Mouse (Mus musculus) spleen, postnatal 14 days (tissue): ENCODE results near the gene Epha7.

ENCODE experiments used
- DNase-seq, 2 experiments: peaks; one replicate each; pipeline ENCODE4 v3.0.0; 2021 to 2022; ENCODE audit warnings: low spot score in 2 of 2

Gene Epha7

GRCm38 (mm10) chr4:28899783-28900182, 86.9 kb downstream of the Epha7 start:
- no peak for DNase-seq

GRCm38 (mm10) chr4:28901496-28901895, 88.6 kb downstream of the Epha7 start:
- DNase-seq, result no peak

GRCm38 (mm10) chr4:28902004-28902704, 89.2 kb downstream of the Epha7 start:
- DNase-seq, result no peak

- no peak for DNase-seq
These were observed 94.1 kb downstream of the Epha7 start for GRCm38 (mm10) chr4:28906985-28907384.

GRCm38 (mm10) chr4:28910127-28910526, 97.2 kb downstream of the Epha7 start:
- DNase-seq, result no peak

- DNase-seq, result no peak
These were observed 99.1 kb downstream of the Epha7 start for GRCm38 (mm10) chr4:28912028-28912427.

- DNase-seq, result no peak
These were observed 100.7 kb downstream of the Epha7 start for GRCm38 (mm10) chr4:28913613-28914012.

- DNase-seq, result no peak
These were observed 107.7 kb downstream of the Epha7 start for GRCm38 (mm10) chr4:28920645-28921044.

- no peak for DNase-seq
These were observed 113.1 kb downstream of the Epha7 start for GRCm38 (mm10) chr4:28926072-28926471.

- DNase-seq, result no peak
These were observed 120.5 kb downstream of the Epha7 start for GRCm38 (mm10) chr4:28933431-28933830.

- DNase-seq, result no peak
These were observed 121.9 kb downstream of the Epha7 start for GRCm38 (mm10) chr4:28934802-28935201.

GRCm38 (mm10) chr4:28935567-28935966, 122.6 kb downstream of the Epha7 start:
- DNase-seq, result no peak

- DNase-seq, result no peak
These were observed 127.8 kb downstream of the Epha7 start for GRCm38 (mm10) chr4:28940710-28941109.

- no peak for DNase-seq
These were observed 131.3 kb downstream of the Epha7 start for GRCm38 (mm10) chr4:28944237-28944636.

GRCm38 (mm10) chr4:28960889-28961560, 148.1 kb downstream of the Epha7 start:
- DNase-seq, result no peak

- no peak for DNase-seq
These were observed 154.8 kb downstream of the Epha7 start for GRCm38 (mm10) chr4:28967584-28968315.

GRCm38 (mm10) chr4:28998462-28999286, 185.7 kb downstream of the Epha7 start:
- DNase-seq, result no peak

- no peak for DNase-seq
These were observed 186.3 kb downstream of the Epha7 start for GRCm38 (mm10) chr4:28999287-28999595.

GRCm38 (mm10) chr4:29010333-29010732, 197.4 kb downstream of the Epha7 start:
- DNase-seq, result no peak
